Comparison of ENCODE assay signal across 15 mouse cellular contexts in the genomic region with DNA sequence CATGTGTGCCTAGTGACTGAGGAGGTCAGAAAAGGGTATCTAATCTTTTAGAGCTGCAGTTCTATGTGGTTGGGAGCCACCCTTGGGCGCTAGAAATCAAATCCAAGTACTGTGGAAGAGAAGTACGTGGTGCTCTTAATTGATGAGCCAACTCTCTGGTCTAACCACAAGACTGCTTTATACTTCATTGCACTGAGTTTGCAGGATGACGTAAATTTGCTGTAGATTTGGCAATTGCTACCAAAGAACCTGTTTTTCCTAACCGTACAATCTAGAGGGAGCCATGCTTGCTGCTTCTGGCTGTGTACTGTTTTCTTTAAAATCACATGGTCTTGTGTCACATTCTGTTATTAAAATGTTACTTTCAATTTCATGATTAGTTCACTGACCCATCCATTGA. TPM values are rescaled to one million over a fixed set of nuclear protein-coding genes. Genes with fewer than 3 reads are reported as not detected.
DNase-seq lines count a peak whose midpoint lies in the region; ATAC-seq lines count a peak whose summit lies in the region.
"Had no signal": no experiment of that assay in that cellular context is flagged by ENCODE, and none has a peak within 500 bp of the region (broad histone marks: within the 10 kb centered on the region; RNA-seq: fewer than 3 reads in every experiment).

No protein-coding gene starts in this region.

- H3K27ac ChIP-seq in hindbrain, embryonic 10.5 days: no peak overlapping the region
- H3K27ac ChIP-seq: heart, embryonic 13.5 days; left cerebral cortex, adult 2 months; limb, embryonic 13.5 days had no signal

- 92% methylated on average over 4 of the region's 4 CpGs for WGBS in hindbrain, embryonic 10.5 days

- H3K4me3 ChIP-seq in hindbrain, embryonic 10.5 days: no peak overlapping the region
- H3K4me3 ChIP-seq: erythroblast, embryonic 14.5 days; heart, embryonic 13.5 days; left cerebral cortex, adult 2 months; limb, embryonic 13.5 days had no signal

- no peaks in the 10 kb centered on the region for H3K36me3 ChIP-seq in hindbrain, embryonic 10.5 days
- H3K36me3 ChIP-seq: heart, embryonic 13.5 days; limb, embryonic 13.5 days had no signal

- H3K9me3 ChIP-seq in hindbrain, embryonic 10.5 days: peaks cover 6% of the 10 kb centered on the region
- H3K9me3 ChIP-seq: heart, embryonic 13.5 days had no signal

- no peaks in the 10 kb centered on the region for H3K4me1 ChIP-seq in hindbrain, embryonic 10.5 days (replicated peaks)
- H3K4me1 ChIP-seq: heart, embryonic 13.5 days; limb, embryonic 13.5 days had no signal

- ATAC-seq in megakaryocyte progenitor cell, adult 5-6 weeks (replicated peaks; ENCODE audit: poor library complexity): peak; percentile 98
- no peak for ATAC-seq in erythroid progenitor cell, adult 5-6 weeks (replicated peaks; ENCODE audit: low FRiP score, poor library complexity, severe bottlenecking)

- no peaks in the 10 kb centered on the region for H3K27me3 ChIP-seq in hindbrain, embryonic 10.5 days (ENCODE audit: insufficient read depth, poor library complexity, severe bottlenecking)
- H3K27me3 ChIP-seq: heart, embryonic 13.5 days; limb, embryonic 13.5 days had no signal

- DNase-seq in 3134 (ENCODE audit: extremely low read depth, insufficient read length, low spot score) (peak; percentile 19), adipocyte (ENCODE audit: low spot score) (peak; percentile 15)
- peak; percentile 21 for DNase-seq in CD4-positive helper T cell, adult 2 months (ENCODE audit: low read depth, low spot score)
- DNase-seq in spleen, adult 12 weeks (ENCODE audit: low spot score): no peak
- no peak for DNase-seq in hindbrain, embryonic 10.5 days (ENCODE audit: low spot score)
- DNase-seq: adrenal gland, postnatal 25 days; cerebellum, postnatal 14 days; lung, embryonic 14.5 days; thymus, postnatal 4 days had no signal

RNA-seq across cellular contexts. Expression of gene Cd86, which starts 10.0 kb away (rescaled TPM):
- 2.6 and 3.2 TPM in 2 replicates for total RNA-seq in megakaryocyte progenitor cell, adult 5-6 weeks (2015)
- total RNA-seq in megakaryocyte progenitor cell, adult 5-6 weeks (2017): 0.91 and 1.5 TPM in 2 replicates
- 7.1 and 15.9 TPM in 2 replicates for total RNA-seq in erythroid progenitor cell, adult 5-6 weeks (2015; ENCODE audit: low replicate concordance)
- 4.5 and 19.1 TPM in 2 replicates for total RNA-seq in erythroid progenitor cell, adult 5-6 weeks (2017; ENCODE audit: low replicate concordance)
- polyA plus RNA-seq in hindbrain, embryonic 10.5 days (2016; fragmentation: Nextera tagmentation; extraction: Ambion mirVana): 1.2 TPM in 2 replicates
- polyA plus RNA-seq: erythroblast, embryonic 14.5 days had no signal

RNA-seq across cellular contexts. Expression of gene Ildr1, which starts 37.9 kb away (rescaled TPM):
- total RNA-seq in megakaryocyte progenitor cell, adult 5-6 weeks (2015): 0.15 TPM in 1 of 2 replicates, not detected in the other
- 0.10 TPM in 1 of 2 replicates, not detected in the other for total RNA-seq in megakaryocyte progenitor cell, adult 5-6 weeks (2017)
- not detected in 2 replicates for total RNA-seq in erythroid progenitor cell, adult 5-6 weeks (2015; ENCODE audit: low replicate concordance)
- total RNA-seq in erythroid progenitor cell, adult 5-6 weeks (2017; ENCODE audit: low replicate concordance): not detected in 2 replicates
- 0.41 and 0.85 TPM in 2 replicates for polyA plus RNA-seq in hindbrain, embryonic 10.5 days (2016; fragmentation: Nextera tagmentation; extraction: Ambion mirVana)
- total RNA-seq: adrenal gland, postnatal 25 days had no signal
- polyA plus RNA-seq: erythroblast, embryonic 14.5 days had no signal

Comparison
In these comparisons a context has a peak if more than half of its experiments do, and no peak if none do; other contexts are left out.
1. DNase-seq: peak in 3134 (single experiment), CD4-positive helper T cell, adult 2 months (single experiment) and adipocyte (single experiment); none in spleen, adult 12 weeks (single experiment) and hindbrain, embryonic 10.5 days (single experiment).